Mouse (Mus musculus) left cerebral cortex, postnatal 36 days (tissue): ENCODE results near the gene Usp20. TPM values are rescaled to one million over a fixed set of nuclear protein-coding genes. Genes with fewer than 3 reads are reported as not detected.

Experiments
- DNase-seq, 2 experiments: peaks; one replicate each; pipeline ENCODE4 v3.0.0; 2021 to 2022; ENCODE audit warnings: low spot score in 2 of 2, mixed read lengths in 1 of 2
- intact Hi-C: fragments of 180-260 bp; cut with DNase I; formaldehyde crosslinking; loops from one replicate; pipeline ENCODE4 v1.15.1; 2025
- total RNA-seq, 2 experiments: library from RNA; stranded (reverse); gene quantifications; 2 replicates each; pipeline ENCODE4 v1.2.3; 2021

Usp20 gene
- total RNA-seq, 2 experiments from 2014 or later: 74.1 to 80.2 TPM

- intact Hi-C loops: loop anchor here (5.0 kb wide), 1 partner anchor 41 kb away; no protein-coding TSS in a partner anchor
- no peak for DNase-seq
These were observed 44.6 kb downstream of the Usp20 start for GRCm38 (mm10) chr2:31026642-31027041.

- no peak for DNase-seq
- intact Hi-C loops: no loop called here
These were observed 49.9 kb downstream of the Usp20 start for GRCm38 (mm10) chr2:31031972-31032371.

GRCm38 (mm10) chr2:31036811-31037210 lies 54.7 kb downstream of the Usp20 start:
- intact Hi-C loops: no loop called here
- DNase-seq: no peak

GRCm38 (mm10) chr2:31040043-31040442 lies 58.0 kb downstream of the Usp20 start:
- DNase-seq: no peak
- intact Hi-C loops: no loop called here

- intact Hi-C loops: no loop called here
- DNase-seq: no peak
These were observed 58.4 kb downstream of the Usp20 start for GRCm38 (mm10) chr2:31040487-31040886.

GRCm38 (mm10) chr2:31041386-31041785 lies 59.3 kb downstream of the Usp20 start:
- peak in 1 of 2 experiments; percentile 33 for DNase-seq

GRCm38 (mm10) chr2:31042881-31043280 lies 60.8 kb downstream of the Usp20 start:
- intact Hi-C loops: no loop called here
- no peak for DNase-seq

More at GRCm38 (mm10) chr2:31041386-31041785, 59.3 kb downstream of the Usp20 start:
- intact Hi-C loops: no loop called here

- DNase-seq: no peak
These were observed 61.8 kb downstream of the Usp20 start for GRCm38 (mm10) chr2:31043856-31044255.

GRCm38 (mm10) chr2:31048037-31048436 lies 66.0 kb downstream of the Usp20 start:
- intact Hi-C loops: no loop called here
- DNase-seq: no peak

More at GRCm38 (mm10) chr2:31043856-31044255, 61.8 kb downstream of the Usp20 start:
- intact Hi-C loops: no loop called here

- intact Hi-C loops: no loop called here
These were observed 70.4 kb downstream of the Usp20 start for GRCm38 (mm10) chr2:31052441-31052840.

GRCm38 (mm10) chr2:31053426-31053825 lies 71.3 kb downstream of the Usp20 start:
- intact Hi-C loops: no loop called here
- DNase-seq: no peak

More at GRCm38 (mm10) chr2:31052441-31052840, 70.4 kb downstream of the Usp20 start:
- no peak for DNase-seq

- intact Hi-C loops: no loop called here
These were observed 71.8 kb downstream of the Usp20 start for GRCm38 (mm10) chr2:31053851-31054340.

GRCm38 (mm10) chr2:31056070-31056469 lies 74.0 kb downstream of the Usp20 start:
- no peak for DNase-seq
- intact Hi-C loops: no loop called here

More at GRCm38 (mm10) chr2:31053851-31054340, 71.8 kb downstream of the Usp20 start:
- DNase-seq: no peak

GRCm38 (mm10) chr2:31057549-31058177 lies 75.6 kb downstream of the Usp20 start:
- intact Hi-C loops: no loop called here
- DNase-seq: no peak

GRCm38 (mm10) chr2:31058443-31058842 lies 76.4 kb downstream of the Usp20 start:
- DNase-seq: no peak
- intact Hi-C loops: no loop called here

- DNase-seq: no peak
- intact Hi-C loops: no loop called here
These were observed 78.2 kb downstream of the Usp20 start for GRCm38 (mm10) chr2:31060271-31060670.

- intact Hi-C loops: no loop called here
- DNase-seq: no peak
These were observed 79.0 kb downstream of the Usp20 start for GRCm38 (mm10) chr2:31060787-31061730.

- no peak for DNase-seq
- intact Hi-C loops: no loop called here
These were observed 80.0 kb downstream of the Usp20 start for GRCm38 (mm10) chr2:31061868-31062628.

GRCm38 (mm10) chr2:31066019-31066789 lies 84.1 kb downstream of the Usp20 start:
- no peak for DNase-seq
- intact Hi-C loops: loop anchor here (1.0 to 5.0 kb wide), 2 partner anchors 39 to 75 kb away; no protein-coding TSS in a partner anchor
